Mouse (Mus musculus): ENCODE data around the gene Lkaaear1. TPM values are rescaled to one million over a fixed set of nuclear protein-coding genes. Genes with fewer than 3 reads are reported as not detected.

Lkaaear1 gene
- polyA plus RNA-seq (2015; fragmentation: Nextera tagmentation; extraction: Ambion mirVana) = not detected in 2 replicates

DNA sequence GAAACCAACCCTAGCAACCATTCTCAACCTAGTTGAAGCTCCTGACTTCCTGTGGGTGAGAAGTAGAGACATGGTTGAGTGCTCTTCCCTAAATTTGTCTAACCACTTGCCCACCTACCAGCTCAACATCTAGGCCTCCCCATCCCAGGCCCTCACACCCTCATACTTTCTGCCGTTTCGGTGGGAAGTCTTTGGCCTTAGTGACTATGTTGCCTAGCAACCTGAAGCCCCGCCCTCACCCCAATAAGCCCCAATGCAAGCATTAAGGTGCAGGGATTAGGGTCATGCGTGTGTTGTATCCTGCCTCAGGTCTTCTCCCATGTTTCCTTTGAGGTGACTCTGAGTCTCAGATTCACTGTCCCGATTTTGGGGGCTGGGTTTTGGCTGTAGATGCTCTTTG is at the start of gene Lkaaear1:
Gene Lkaaear1, minus strand, starts transcription at position 202 of the 400 bp plus-strand sequence.
- no peaks in the 10 kb centered on the region for H3K9me3 ChIP-seq (replicated peaks)
- no peak for ATAC-seq (replicated peaks; ENCODE audit: insufficient number of reproducible peaks, insufficient read depth, low FRiP score, low read depth)
- no peaks in the 10 kb centered on the region for H3K36me3 ChIP-seq
- H3K4me2 ChIP-seq = no peak within 1 kb of the TSS
- no peak within 1 kb of the TSS for H3K4me3 ChIP-seq
- WGBS = 53% methylated on average over 5 of the region's 5 CpGs
- no peak within 1 kb of the TSS for H3K9ac ChIP-seq
- 0 out of 2 replicates have a peak, but pooled peaks cover 4% of the 10 kb centered on the region for H3K27me3 ChIP-seq
- peaks cover 4% of the 10 kb centered on the region for H3K4me1 ChIP-seq (replicated peaks)
- no peak within 1 kb of the TSS for H3K27ac ChIP-seq

DNA sequence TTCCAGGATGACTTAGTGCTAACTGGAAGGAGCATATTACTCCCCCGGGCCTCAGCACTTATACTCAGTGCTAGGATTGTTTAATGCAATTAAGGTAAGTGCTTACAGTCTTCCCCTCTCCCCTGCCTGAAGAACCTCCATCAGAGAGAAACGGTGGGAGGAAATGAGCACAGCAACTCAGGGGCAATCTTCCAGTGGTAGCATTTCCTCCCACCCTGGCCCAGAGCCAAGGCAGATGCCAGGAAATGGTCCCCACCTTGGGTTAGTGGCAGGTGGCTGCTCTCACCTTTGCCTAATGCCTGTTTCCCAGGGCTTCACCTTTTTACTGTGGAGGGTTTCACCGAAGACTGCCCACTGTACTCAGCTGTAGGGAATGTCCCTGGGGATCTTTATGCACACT is 31.8 kb upstream of the Lkaaear1 start:
- H3K27ac ChIP-seq = no peak overlapping the region
- H3K4me3 ChIP-seq = no peak overlapping the region
- WGBS = 48% methylated on average over 3 of the region's 3 CpGs
- no peak for ATAC-seq (replicated peaks; ENCODE audit: insufficient number of reproducible peaks, insufficient read depth, low FRiP score, low read depth)
- no peak overlapping the region for H3K4me2 ChIP-seq
- H3K36me3 ChIP-seq = no peaks in the 10 kb centered on the region
- H3K9ac ChIP-seq = no peak overlapping the region
- no peaks in the 10 kb centered on the region for H3K9me3 ChIP-seq (replicated peaks)
- H3K27me3 ChIP-seq = no peaks in the 10 kb centered on the region
- H3K4me1 ChIP-seq (replicated peaks) = no peaks in the 10 kb centered on the region

DNA sequence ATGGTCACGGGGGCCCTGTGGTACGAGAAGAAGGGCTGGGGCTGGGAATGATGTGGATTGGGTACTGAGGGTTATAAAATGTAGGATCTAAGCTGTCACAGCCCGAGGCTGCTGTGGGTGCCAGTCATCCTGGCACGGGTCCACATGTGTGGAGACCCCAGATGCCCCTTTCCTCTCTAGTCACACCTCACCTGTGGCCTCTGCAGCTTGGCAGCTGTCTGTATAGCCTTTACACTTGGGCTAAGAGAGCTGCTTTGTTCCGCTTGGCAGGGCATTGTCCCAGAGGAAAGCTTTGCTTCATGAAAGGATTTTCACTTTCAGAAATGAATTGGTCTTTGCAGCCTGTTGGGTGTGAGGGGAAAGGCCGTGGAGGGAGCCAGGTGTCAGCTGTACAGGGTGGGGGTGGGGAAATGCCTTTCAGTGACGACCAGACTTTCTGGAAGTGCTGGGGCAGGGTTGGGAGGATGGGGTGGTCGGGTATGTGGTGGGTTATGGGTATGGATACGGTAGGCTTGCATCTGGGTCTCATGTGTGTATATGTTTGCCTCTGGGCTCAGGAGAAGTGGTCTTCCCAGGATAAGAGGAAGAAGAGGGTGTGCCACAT is 29.5 kb upstream of the Lkaaear1 start:
- H3K4me1 ChIP-seq (replicated peaks) = no peaks in the 10 kb centered on the region
- no peaks in the 10 kb centered on the region for H3K27me3 ChIP-seq
- no peak overlapping the region for H3K9ac ChIP-seq
- no peaks in the 10 kb centered on the region for H3K9me3 ChIP-seq (replicated peaks)
- no peak overlapping the region for H3K4me3 ChIP-seq
- H3K4me2 ChIP-seq = no peak overlapping the region
- H3K27ac ChIP-seq = no peak overlapping the region
- no peaks in the 10 kb centered on the region for H3K36me3 ChIP-seq
- 48% methylated on average over 9 of the region's 9 CpGs for WGBS
- ATAC-seq (replicated peaks; ENCODE audit: insufficient number of reproducible peaks, insufficient read depth, low FRiP score, low read depth) = no peak

DNA sequence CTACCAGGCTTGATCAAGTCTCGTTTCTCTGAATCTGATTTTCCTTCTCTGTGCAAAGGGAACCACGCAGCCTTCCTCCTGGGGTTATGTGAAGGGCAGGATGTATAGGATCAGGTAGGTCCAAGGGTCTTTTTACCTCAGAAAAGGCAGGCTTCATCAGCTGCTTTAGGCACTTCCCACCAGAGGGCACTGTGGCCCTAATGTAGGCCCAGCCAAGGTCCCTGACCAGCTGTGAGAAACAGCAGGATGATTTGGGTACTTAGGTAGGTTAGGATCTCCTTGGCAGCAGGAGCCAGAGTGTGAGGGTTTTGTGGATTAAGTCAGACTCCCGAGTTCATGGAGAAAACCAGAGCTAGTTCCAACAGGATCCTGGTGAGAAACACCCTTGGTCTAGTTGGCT is 24.0 kb upstream of the Lkaaear1 start:
- no peak overlapping the region for H3K27ac ChIP-seq
- H3K36me3 ChIP-seq = no peaks in the 10 kb centered on the region
- no peaks in the 10 kb centered on the region for H3K4me1 ChIP-seq (replicated peaks)
- ATAC-seq (replicated peaks; ENCODE audit: insufficient number of reproducible peaks, insufficient read depth, low FRiP score, low read depth) = no peak
- no peaks in the 10 kb centered on the region for H3K9me3 ChIP-seq (replicated peaks)
- no peaks in the 10 kb centered on the region for H3K27me3 ChIP-seq
- H3K4me2 ChIP-seq = no peak overlapping the region
- no peak overlapping the region for H3K9ac ChIP-seq
- WGBS = 15% methylated on average over 3 of the region's 3 CpGs
- H3K4me3 ChIP-seq = no peak overlapping the region

DNA sequence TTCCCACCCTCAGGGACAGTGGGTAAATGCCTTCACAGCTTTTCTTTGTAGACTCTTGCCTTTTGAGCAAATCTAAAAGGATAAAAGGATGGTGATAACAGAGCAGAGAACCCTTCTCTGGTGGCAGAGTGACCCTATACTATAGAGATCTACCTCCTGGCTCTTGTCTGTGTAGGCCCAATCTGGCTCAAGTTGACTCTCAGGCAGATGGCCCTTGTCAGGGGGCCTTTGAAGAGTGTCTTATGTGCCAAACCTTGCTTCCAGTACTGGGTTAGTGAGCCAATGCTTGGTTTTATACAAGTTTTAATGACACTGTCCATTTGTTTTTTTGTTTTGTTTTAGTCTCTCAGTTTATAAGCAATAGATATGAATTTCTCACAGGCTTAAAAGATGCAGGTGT is 23.0 kb upstream of the Lkaaear1 start:
- H3K27me3 ChIP-seq = no peaks in the 10 kb centered on the region
- H3K36me3 ChIP-seq = no peaks in the 10 kb centered on the region
- H3K27ac ChIP-seq = no peak overlapping the region
- no peak overlapping the region for H3K4me3 ChIP-seq
- H3K9ac ChIP-seq = no peak overlapping the region
- H3K4me2 ChIP-seq = no peak overlapping the region
- H3K4me1 ChIP-seq (replicated peaks) = no peaks in the 10 kb centered on the region
- no peaks in the 10 kb centered on the region for H3K9me3 ChIP-seq (replicated peaks)
- ATAC-seq (replicated peaks; ENCODE audit: insufficient number of reproducible peaks, insufficient read depth, low FRiP score, low read depth) = no peak

DNA sequence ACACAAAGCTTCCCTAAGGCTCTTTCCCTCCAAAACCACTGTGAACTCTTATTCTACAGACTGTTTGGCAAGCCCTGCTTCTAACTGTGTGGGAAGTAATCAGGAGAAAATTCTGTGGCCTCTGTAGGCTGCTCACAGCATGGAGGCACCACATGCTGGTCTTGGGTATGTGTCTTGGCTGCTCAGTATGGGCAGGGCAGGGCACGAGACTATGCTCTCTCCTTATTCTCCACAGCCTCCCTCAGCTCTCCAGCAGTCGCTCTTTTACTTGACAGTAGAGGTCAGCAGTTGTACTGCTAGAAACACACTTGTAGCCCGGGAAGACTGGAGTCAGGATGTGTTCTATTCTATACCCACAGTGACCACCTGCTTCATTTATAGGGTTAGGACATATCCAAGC is 21.8 kb upstream of the Lkaaear1 start:
- no peak overlapping the region for H3K9ac ChIP-seq
- no peaks in the 10 kb centered on the region for H3K9me3 ChIP-seq (replicated peaks)
- no peaks in the 10 kb centered on the region for H3K36me3 ChIP-seq
- peaks cover 4% of the 10 kb centered on the region for H3K4me1 ChIP-seq (replicated peaks)
- 35% methylated on average over 3 of the region's 3 CpGs for WGBS
- H3K4me2 ChIP-seq = no peak overlapping the region
- ATAC-seq (replicated peaks; ENCODE audit: insufficient number of reproducible peaks, insufficient read depth, low FRiP score, low read depth) = no peak
- H3K4me3 ChIP-seq = no peak overlapping the region
- no peaks in the 10 kb centered on the region for H3K27me3 ChIP-seq
- no peak overlapping the region for H3K27ac ChIP-seq

DNA sequence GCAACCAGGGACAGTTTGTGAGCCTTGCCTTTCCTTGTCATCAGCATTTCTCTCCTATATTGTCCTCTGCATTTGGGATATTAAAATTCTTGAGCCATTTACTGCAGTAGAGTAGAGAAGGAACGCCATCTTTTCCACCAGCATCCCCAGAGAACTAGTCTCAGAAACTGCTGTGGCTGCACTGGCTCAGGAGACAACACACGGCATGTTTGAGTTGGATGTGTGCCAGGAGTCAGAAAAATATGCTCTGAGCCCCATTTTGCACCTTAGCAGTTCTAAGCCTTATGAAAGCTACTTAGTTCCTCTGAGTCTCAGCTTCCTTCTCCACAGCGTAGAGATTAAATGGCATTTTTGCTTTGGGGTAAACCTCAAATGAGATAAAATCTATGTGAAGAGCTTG is 18.7 kb upstream of the Lkaaear1 start:
- H3K9ac ChIP-seq = no peak overlapping the region

DNA sequence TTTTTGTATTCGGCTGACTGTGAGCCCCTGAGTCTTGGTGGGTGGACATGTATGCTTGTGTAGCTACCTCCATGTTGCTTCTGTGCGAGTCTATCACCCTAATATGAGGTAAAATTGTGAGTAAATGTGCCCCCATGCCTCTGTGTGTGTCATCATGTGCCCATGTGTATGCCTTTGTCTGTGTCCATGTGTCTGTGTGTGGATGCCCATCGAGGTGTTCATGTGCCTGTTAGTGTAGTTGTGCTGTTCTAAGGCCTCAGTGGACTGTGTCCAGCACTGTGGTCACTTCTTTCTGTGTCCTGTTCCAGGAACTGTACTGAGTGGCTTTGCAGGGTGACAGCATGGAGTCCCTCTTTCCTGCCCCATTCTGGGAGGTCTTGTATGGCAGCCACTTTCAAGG is 17.1 kb upstream of the Lkaaear1 start:
- ATAC-seq (replicated peaks; ENCODE audit: insufficient number of reproducible peaks, insufficient read depth, low FRiP score, low read depth) = no peak
- Histone ChIP-seq H3K4me3 (peak overlapping the region; percentile 38), H3K9me3 (replicated peaks) (no peaks in the 10 kb centered on the region), H3K27me3 (no peaks in the 10 kb centered on the region), H3K4me2 (peak overlapping the region; percentile 57), H3K9ac (peak overlapping the region; percentile 28; the same call in 1 of the 2 replicates), H3K4me1 (replicated peaks) (peaks cover 13% of the 10 kb centered on the region), H3K27ac (peak overlapping the region; percentile 36; the same call in 1 of the 2 replicates), H3K36me3 (no peaks in the 10 kb centered on the region)
- whole genome bisulfite sequencing = 62% methylated on average over 3 of the region's 3 CpGs

More for the DNA sequence above, 18.7 kb upstream of the Lkaaear1 start:
- Histone ChIP-seq H3K4me3 (no peak overlapping the region), H3K9me3 (replicated peaks) (no peaks in the 10 kb centered on the region), H3K4me1 (replicated peaks) (peaks cover 13% of the 10 kb centered on the region), H3K4me2 (no peak overlapping the region), H3K36me3 (no peaks in the 10 kb centered on the region), H3K27ac (no peak overlapping the region), H3K27me3 (no peaks in the 10 kb centered on the region)
- ATAC-seq (replicated peaks; ENCODE audit: insufficient number of reproducible peaks, insufficient read depth, low FRiP score, low read depth) = no peak
- 38% methylated on average over 3 of the region's 3 CpGs for WGBS

DNA sequence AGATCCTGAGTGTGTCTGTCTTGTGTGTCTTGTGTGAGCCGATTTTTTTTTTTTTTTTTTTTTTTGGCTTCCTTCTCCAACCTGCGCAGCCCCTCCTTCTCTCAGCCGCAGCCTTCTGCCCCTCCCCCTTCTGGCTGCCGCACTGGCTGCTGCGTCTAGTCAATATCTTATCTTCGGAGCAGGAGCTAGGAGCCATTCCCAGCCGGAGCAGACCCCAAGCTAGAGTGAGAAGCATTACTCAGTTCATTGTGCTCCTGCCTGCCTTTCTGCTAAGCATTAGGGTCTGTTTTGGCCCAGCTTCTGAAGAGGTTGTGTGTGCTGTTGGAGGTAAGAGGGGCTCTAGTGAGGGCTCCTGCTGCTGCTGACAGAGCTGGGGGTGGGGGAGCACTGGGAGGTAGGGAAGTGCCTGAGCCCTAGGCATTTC is 16.7 kb upstream of the Lkaaear1 start, which contains the start of gene Oprl1:
Gene Oprl1, plus strand, starts transcription at position 114 of the 424 bp plus-strand sequence.
- 1% methylated on average over 7 of the region's 7 CpGs for WGBS
- ATAC-seq (replicated peaks; ENCODE audit: insufficient number of reproducible peaks, insufficient read depth, low FRiP score, low read depth) = peak; percentile 53; the same call in 1 of the 2 replicates
- H3K9ac ChIP-seq = peak within 1 kb of the TSS; percentile 28; the same call in 1 of the 2 replicates
- peak within 1 kb of the TSS; percentile 38 for H3K4me3 ChIP-seq
- H3K27me3 ChIP-seq = no peaks in the 10 kb centered on the region
- H3K9me3 ChIP-seq (replicated peaks) = no peaks in the 10 kb centered on the region
- H3K36me3 ChIP-seq = no peaks in the 10 kb centered on the region
- H3K4me2 ChIP-seq = peak within 1 kb of the TSS; percentile 57
- peak within 1 kb of the TSS; percentile 36; the same call in 1 of the 2 replicates for H3K27ac ChIP-seq
- H3K4me1 ChIP-seq (replicated peaks) = peaks cover 13% of the 10 kb centered on the region

DNA sequence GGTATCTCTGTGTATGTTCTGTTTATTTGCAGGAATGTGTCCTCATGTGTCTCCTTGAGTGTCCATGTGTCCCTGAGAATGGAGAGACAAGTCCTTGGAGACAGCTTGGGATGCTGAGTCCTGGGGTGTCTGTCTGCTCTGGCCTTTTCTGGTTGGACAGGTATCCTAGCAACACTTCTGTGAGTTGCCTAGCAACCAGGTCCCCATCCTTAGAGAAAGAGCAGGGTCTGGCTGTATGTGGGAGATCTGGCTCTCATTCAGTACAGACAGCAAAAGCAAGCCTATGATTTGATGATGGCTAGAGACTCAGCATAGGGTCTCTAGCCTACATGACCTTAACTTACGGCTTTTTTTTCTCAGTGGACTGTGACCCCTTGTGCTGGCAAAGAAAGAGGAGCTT is 15.5 kb upstream of the Lkaaear1 start:
- ATAC-seq (replicated peaks; ENCODE audit: insufficient number of reproducible peaks, insufficient read depth, low FRiP score, low read depth) = no peak
- H3K4me3 ChIP-seq = no peak overlapping the region
- no peaks in the 10 kb centered on the region for H3K9me3 ChIP-seq (replicated peaks)
- no peak overlapping the region for H3K9ac ChIP-seq
- H3K27ac ChIP-seq = no peak overlapping the region
- WGBS = 79% methylated on average over 1 of the region's 1 CpGs
- H3K27me3 ChIP-seq = no peaks in the 10 kb centered on the region
- H3K4me1 ChIP-seq (replicated peaks) = peaks cover 13% of the 10 kb centered on the region
- no peak overlapping the region for H3K4me2 ChIP-seq
- no peaks in the 10 kb centered on the region for H3K36me3 ChIP-seq

DNA sequence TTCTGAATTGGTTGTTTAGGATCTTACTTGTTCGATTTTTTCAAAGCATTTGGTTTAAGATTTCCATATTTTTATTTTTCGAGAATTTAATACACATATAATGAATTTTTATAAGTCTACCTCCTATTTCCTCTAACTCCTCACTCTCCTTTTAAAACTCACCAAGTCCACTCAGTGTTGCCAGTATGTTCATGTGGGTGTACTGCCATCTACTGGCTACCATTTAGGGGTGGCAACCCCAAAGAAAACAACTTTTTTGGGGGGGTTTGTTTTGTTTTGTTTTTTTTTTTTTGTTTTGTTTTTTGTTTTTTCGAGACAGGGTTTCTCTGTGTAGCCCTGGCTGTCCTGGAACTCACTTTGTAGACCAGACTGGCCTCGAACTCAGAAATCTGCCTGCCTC is 8.4 kb upstream of the Lkaaear1 start:
- Histone ChIP-seq H3K4me2 (no peak overlapping the region), H3K4me3 (no peak overlapping the region), H3K36me3 (no peaks in the 10 kb centered on the region), H3K27ac (no peak overlapping the region), H3K27me3 (no peaks in the 10 kb centered on the region), H3K9ac (no peak overlapping the region), H3K9me3 (replicated peaks) (no peaks in the 10 kb centered on the region), H3K4me1 (replicated peaks) (no peaks in the 10 kb centered on the region)
- ATAC-seq (replicated peaks; ENCODE audit: insufficient number of reproducible peaks, insufficient read depth, low FRiP score, low read depth) = no peak
- 29% methylated on average over 4 of the region's 4 CpGs for WGBS

DNA sequence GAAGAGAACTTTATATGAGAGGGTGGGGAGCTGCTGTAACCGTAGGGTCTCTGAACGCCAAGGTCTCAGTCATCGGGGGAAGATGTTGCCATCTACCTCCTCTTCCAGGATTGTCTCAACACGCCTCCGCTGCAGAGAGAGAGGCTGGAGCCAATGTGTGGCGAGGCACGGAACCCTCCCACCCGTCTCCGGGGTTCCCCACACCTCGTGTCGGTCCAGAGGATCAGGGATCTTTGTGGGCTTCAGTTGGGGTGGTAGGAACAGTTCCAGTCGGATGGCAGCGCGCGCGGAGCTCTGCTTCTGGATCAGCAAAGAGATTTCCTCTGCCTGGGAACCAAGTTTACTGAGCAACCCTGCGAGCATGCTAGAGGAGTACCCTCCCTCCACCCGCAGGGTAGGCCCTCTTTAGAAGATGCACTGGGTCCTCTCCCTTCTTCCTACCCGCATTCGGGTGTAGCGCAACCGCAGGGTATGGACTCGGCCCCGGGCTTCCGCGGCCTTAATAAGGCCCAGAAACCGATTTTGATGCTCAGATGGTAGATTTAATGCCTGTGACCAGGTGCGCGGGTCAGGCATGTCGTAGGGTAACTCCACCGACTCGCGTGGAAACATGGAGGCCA is 1.3 kb downstream of the Lkaaear1 start:
- ATAC-seq (replicated peaks; ENCODE audit: insufficient number of reproducible peaks, insufficient read depth, low FRiP score, low read depth) = no peak
- 62% methylated on average over 33 of the region's 33 CpGs for WGBS
- no peak overlapping the region for H3K9ac ChIP-seq

More for the DNA sequence above, 1.3 kb downstream of the Lkaaear1 start:
- H3K9me3 ChIP-seq (replicated peaks) = no peaks in the 10 kb centered on the region
- peaks cover 13% of the 10 kb centered on the region for H3K4me1 ChIP-seq (replicated peaks)
- H3K27me3 ChIP-seq = 0 out of 2 replicates have a peak, but pooled peaks cover 4% of the 10 kb centered on the region
- H3K4me2 ChIP-seq = no peak overlapping the region
- no peak overlapping the region for H3K27ac ChIP-seq
- H3K36me3 ChIP-seq = no peaks in the 10 kb centered on the region
- no peak overlapping the region for H3K4me3 ChIP-seq
